Mouse (Mus musculus) neural tube, embryonic 12.5 days (tissue): Measurements from ENCODE around the gene Rap1gap2. TPM values are rescaled to one million over a fixed set of nuclear protein-coding genes. Genes with fewer than 3 reads are reported as not detected.
A peak's percentile ranks its signal among the peaks of the same experiment; 100 is the strongest.

Source experiments
- ATAC-seq: fragments of 200-750 bp; cut with Nextera tagmentation; 2 replicates; pipeline ENCODE4 v1.8.0; 2017; ENCODE audit warnings: low read depth, mild to moderate bottlenecking, moderate TSS enrichment, moderate library complexity; ENCODE audit not compliant: low FRiP score
- H3K27ac ChIP-seq: fragments of 300-500 bp; sonication (generic); 2 replicates; pipeline ENCODE4 v1.5.1; 2016
- H3K27me3 ChIP-seq: fragments of 300-500 bp; sonication (generic); replicated peaks from 2 replicates; pipeline ENCODE4 v1.6.1; 2016; ENCODE audit warnings: mild to moderate bottlenecking
- H3K36me3 ChIP-seq: fragments of 300-500 bp; sonication (generic); 2 replicates; pipeline ENCODE4 v1.6.1; 2016; ENCODE audit warnings: mild to moderate bottlenecking
- H3K4me1 ChIP-seq: fragments of 300-500 bp; sonication (generic); 2 replicates; pipeline ENCODE4 v1.6.1; 2016
- H3K4me2 ChIP-seq: fragments of 300-500 bp; sonication (generic); replicated peaks from 2 replicates; pipeline ENCODE4 v1.6.1; 2016; ENCODE audit warnings: mild to moderate bottlenecking
- H3K4me3 ChIP-seq: fragments of 300-500 bp; sonication (generic); 2 replicates; pipeline ENCODE4 v1.5.1; 2016
- H3K9ac ChIP-seq: fragments of 300-500 bp; sonication (generic); 2 replicates; pipeline ENCODE4 v1.6.1; 2016; ENCODE audit warnings: mild to moderate bottlenecking
- H3K9me3 ChIP-seq: fragments of 300-500 bp; sonication (generic); 2 replicates; pipeline ENCODE4 v1.6.1; 2016; ENCODE audit warnings: mild to moderate bottlenecking
- WGBS: fragments of 180-500 bp; shearing (Covaris S2); methylation state at CpG from one replicate; pipeline ENCODE4 v1.1.7; 2016; 5-methylcytosine and 5-hydroxymethylcytosine counted together
- polyA plus RNA-seq: library from polyadenylated mRNA; unstranded; fragments of >200 nt; fragmentation: Nextera tagmentation; extraction: Ambion mirVana; gene quantifications from 2 replicates; pipeline ENCODE4 v1.2.1, GENCODE M21; 2016

Gene Rap1gap2
- polyA plus RNA-seq, 1 experiment from 2014 or later, result 10.1 TPM

GRCm38 (mm10) chr11:74485435-74486217 is 125.1 kb downstream of the Rap1gap2 start:
- no peak overlapping the region for H3K27ac ChIP-seq
- no peak overlapping the region for H3K9ac ChIP-seq
- no peaks in the 10 kb centered on the region for H3K9me3 ChIP-seq
- H3K4me2 ChIP-seq, result no peak overlapping the region
- H3K4me3 ChIP-seq, result no peak overlapping the region
- no peaks in the 10 kb centered on the region; the same call in 1 of the 2 replicates for H3K4me1 ChIP-seq
- H3K36me3 ChIP-seq, result no peaks in the 10 kb centered on the region
- WGBS, result 89% methylated on average over 7 of the region's 7 CpGs
- no peak for ATAC-seq
- H3K27me3 ChIP-seq, result no peaks in the 10 kb centered on the region

- no peak overlapping the region for H3K4me2 ChIP-seq
- H3K4me1 ChIP-seq, result peaks cover 6% of the 10 kb centered on the region; the same call in 1 of the 2 replicates
- no peak overlapping the region for H3K27ac ChIP-seq
- no peak for ATAC-seq
- no peaks in the 10 kb centered on the region for H3K27me3 ChIP-seq
- H3K9ac ChIP-seq, result no peak overlapping the region
- WGBS, result 83% methylated on average over 5 of the region's 5 CpGs
- H3K36me3 ChIP-seq, result no peaks in the 10 kb centered on the region
- no peaks in the 10 kb centered on the region for H3K9me3 ChIP-seq
- H3K4me3 ChIP-seq, result no peak overlapping the region
Observed at GRCm38 (mm10) chr11:74483871-74484270, 126.8 kb downstream of the Rap1gap2 start.

DNA sequence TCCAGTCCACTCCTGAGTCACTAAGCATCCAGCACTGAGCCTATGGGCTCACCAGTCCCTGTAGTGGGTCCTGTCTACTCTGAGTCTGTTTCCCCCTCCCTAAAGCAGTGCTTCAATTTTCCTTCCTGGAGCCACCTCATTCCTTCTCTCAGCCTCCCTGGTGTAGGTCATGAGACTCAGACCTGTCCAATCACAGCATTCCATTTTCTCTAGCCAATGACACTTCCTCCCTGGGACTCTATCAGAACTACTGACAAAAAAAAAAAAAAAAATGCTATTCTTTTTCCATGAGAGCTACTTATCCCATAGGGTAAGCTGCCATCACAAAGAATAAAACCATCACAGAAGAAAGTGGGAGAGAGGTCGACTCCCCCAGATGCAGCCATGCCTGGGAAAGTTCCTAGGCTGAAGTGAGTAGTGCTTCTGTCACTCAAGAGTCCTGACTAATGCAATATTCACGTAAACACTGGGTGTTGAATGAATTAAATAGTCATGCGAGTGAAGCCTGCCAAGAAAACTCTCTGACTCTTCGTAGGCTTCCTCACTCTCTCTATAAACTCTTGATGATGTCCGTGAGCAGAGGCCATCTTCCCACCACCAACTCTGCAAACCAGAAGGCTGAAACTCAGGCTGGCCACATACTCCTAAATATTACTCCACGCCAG is 127.4 kb downstream of the Rap1gap2 start:
- WGBS, result 82% methylated on average over 6 of the region's 6 CpGs
- Histone ChIP-seq H3K9ac (no peak overlapping the region), H3K4me2 (no peak overlapping the region), H3K9me3 (no peaks in the 10 kb centered on the region), H3K4me3 (no peak overlapping the region), H3K27ac (no peak overlapping the region), H3K36me3 (no peaks in the 10 kb centered on the region), H3K27me3 (no peaks in the 10 kb centered on the region), H3K4me1 (peaks cover 6% of the 10 kb centered on the region; the same call in 1 of the 2 replicates)
- ATAC-seq, result no peak

- no peak overlapping the region for H3K4me3 ChIP-seq
- H3K36me3 ChIP-seq, result no peaks in the 10 kb centered on the region
- 74% methylated on average over 5 of the region's 5 CpGs for WGBS
- no peaks in the 10 kb centered on the region for H3K27me3 ChIP-seq
- ATAC-seq, result 0 out of 2 replicates have a peak, but pooled peaks have one; percentile 37
- H3K4me1 ChIP-seq, result peaks cover 6% of the 10 kb centered on the region; the same call in 1 of the 2 replicates
- H3K27ac ChIP-seq, result no peak overlapping the region
- no peaks in the 10 kb centered on the region for H3K9me3 ChIP-seq
- H3K4me2 ChIP-seq, result no peak overlapping the region
- no peak overlapping the region for H3K9ac ChIP-seq
Observed at GRCm38 (mm10) chr11:74481797-74482196, 128.9 kb downstream of the Rap1gap2 start.

DNA sequence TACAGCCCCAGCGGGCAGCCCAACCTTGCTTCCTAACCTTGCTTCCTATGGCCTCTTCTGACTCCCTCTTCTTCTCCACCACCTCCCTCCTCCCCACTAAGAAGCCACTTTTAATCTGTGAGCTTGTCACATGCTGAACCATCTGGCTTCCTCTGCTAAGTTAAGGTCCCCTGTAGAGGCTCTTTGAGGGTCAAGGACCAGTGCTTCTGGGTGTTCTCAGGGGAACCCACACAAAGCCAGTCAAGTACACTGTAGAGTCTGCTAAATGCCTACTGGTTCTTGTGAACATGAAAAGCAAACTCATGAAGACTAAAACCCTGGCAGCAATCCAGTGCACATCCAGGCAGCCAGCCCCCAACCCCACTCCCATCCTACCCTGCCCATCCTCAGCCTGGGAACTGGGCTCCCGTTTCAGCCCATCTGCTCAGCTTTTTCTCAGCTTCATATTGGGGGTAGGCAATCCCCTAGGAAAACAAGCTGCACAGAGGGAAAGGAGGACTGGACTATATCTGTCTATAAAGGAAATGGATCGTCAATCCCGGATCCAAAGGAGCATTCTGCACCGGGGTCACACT is 130.9 kb downstream of the Rap1gap2 start:
- Histone ChIP-seq H3K36me3 (no peaks in the 10 kb centered on the region), H3K9me3 (no peaks in the 10 kb centered on the region), H3K27me3 (no peaks in the 10 kb centered on the region), H3K4me2 (no peak overlapping the region), H3K4me1 (peaks cover 6% of the 10 kb centered on the region; the same call in 1 of the 2 replicates), H3K27ac (no peak overlapping the region), H3K9ac (no peak overlapping the region), H3K4me3 (no peak overlapping the region)
- WGBS, result 78% methylated on average over 5 of the region's 5 CpGs
- no peak for ATAC-seq

- H3K4me3 ChIP-seq, result no peak overlapping the region
- H3K9ac ChIP-seq, result no peak overlapping the region
- WGBS, result 91% methylated on average over 2 of the region's 2 CpGs
- H3K4me1 ChIP-seq, result peaks cover 6% of the 10 kb centered on the region; the same call in 1 of the 2 replicates
- no peak overlapping the region for H3K4me2 ChIP-seq
- H3K27me3 ChIP-seq, result no peaks in the 10 kb centered on the region
- no peak for ATAC-seq
- H3K9me3 ChIP-seq, result no peaks in the 10 kb centered on the region
- H3K27ac ChIP-seq, result no peak overlapping the region
- H3K36me3 ChIP-seq, result no peaks in the 10 kb centered on the region
Observed at GRCm38 (mm10) chr11:74478877-74479276, 131.8 kb downstream of the Rap1gap2 start.

DNA sequence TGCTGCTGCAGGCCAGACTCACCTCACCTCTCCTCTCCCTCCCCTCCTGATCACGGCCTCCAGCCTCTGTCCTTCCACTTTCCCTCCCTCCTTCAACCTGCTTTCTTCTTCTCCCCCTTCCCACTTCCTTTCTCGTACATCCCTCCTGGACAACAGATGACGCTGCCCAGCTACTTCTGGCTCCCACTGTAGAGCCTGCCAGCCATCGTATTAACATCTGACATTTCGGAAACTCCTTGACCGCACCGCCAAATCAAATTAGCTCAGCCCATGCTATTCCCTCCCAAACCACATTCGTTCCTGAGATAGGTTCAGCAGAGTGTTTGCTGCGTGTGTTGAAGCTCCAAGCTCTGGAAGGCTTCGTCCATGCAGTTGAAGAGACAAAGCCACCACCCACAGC is 138.0 kb downstream of the Rap1gap2 start:
- Histone ChIP-seq H3K9me3 (no peaks in the 10 kb centered on the region), H3K4me1 (peaks cover 7% of the 10 kb centered on the region), H3K4me3 (no peak overlapping the region), H3K36me3 (no peaks in the 10 kb centered on the region), H3K27ac (no peak overlapping the region), H3K27me3 (no peaks in the 10 kb centered on the region), H3K4me2 (no peak overlapping the region), H3K9ac (no peak overlapping the region)
- 88% methylated on average over 10 of the region's 10 CpGs for WGBS
- ATAC-seq, result no peak

- Histone ChIP-seq H3K4me2 (no peak overlapping the region), H3K9ac (no peak overlapping the region)
Observed at GRCm38 (mm10) chr11:74468195-74468594, 142.5 kb downstream of the Rap1gap2 start.

DNA sequence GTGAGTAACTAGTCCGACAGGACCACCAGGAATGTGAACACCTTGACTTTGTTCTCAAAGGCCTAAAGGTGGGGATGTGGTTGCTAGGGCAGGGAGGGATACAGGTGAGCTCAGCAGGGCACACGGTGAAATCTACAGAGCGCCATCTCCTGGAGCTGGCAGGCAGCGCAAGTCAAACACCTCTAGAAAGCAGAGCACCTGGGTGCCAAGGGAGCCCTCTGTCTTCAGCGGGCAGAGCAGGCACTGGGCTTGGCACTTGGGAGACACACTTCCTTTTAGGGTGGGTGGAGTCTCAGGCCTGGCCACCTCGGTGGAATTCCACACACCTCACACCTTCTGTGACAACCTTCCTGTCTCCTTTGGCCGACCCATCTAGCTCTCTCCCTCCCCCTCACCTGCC is 145.0 kb downstream of the Rap1gap2 start:
- no peak for ATAC-seq
- Histone ChIP-seq H3K4me3 (no peak overlapping the region), H3K27me3 (no peaks in the 10 kb centered on the region), H3K36me3 (no peaks in the 10 kb centered on the region), H3K4me1 (peaks cover 7% of the 10 kb centered on the region), H3K9me3 (no peaks in the 10 kb centered on the region), H3K9ac (no peak overlapping the region), H3K27ac (no peak overlapping the region), H3K4me2 (no peak overlapping the region)
- WGBS, result 45% methylated on average over 7 of the region's 7 CpGs

More at GRCm38 (mm10) chr11:74468195-74468594, 142.5 kb downstream of the Rap1gap2 start:
- no peaks in the 10 kb centered on the region for H3K9me3 ChIP-seq
- no peaks in the 10 kb centered on the region for H3K36me3 ChIP-seq
- no peaks in the 10 kb centered on the region for H3K27me3 ChIP-seq
- H3K4me1 ChIP-seq, result peaks cover 7% of the 10 kb centered on the region
- ATAC-seq, result no peak
- 45% methylated on average over 6 of the region's 6 CpGs for WGBS
- no peak overlapping the region for H3K27ac ChIP-seq
- no peak overlapping the region for H3K4me3 ChIP-seq

DNA sequence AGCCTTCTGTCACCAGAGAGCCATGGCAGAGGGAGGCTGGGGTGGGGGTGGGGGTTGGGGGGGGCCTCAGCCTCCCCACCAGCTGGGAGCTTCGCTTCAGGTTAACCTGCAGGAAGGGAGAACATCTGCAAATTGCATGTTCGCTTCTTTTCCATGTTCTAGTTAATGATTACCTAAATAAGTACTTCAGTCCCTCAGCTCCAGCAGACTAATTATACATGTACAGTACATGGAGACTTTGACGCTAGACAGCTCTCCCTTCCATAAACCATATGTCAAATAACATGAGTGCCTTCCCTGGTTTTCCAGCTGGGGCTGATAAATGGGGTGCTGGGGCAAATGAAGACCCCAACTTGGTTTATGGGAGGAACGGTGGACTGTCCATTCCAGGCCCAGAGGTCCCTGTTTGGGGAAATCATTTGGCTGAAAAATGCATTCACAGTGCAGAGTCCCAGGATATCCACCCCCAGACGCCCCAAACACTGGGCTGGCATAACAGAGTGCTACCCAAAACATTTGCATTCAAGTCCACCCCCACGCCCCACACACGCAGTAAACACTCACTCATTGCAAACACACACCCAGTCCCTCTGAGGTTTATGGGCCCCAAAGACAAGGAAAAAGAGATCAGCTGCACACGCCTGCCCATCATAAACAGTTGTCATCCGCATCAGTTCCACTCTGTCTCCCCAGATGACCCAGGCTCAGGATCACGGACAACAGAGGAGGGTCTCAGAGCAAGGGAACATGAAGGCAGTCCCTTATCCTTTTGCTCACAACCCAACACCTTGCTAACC is 146.3 kb downstream of the Rap1gap2 start:
- peaks cover 7% of the 10 kb centered on the region for H3K4me1 ChIP-seq
- 78% methylated on average over 10 of the region's 10 CpGs for WGBS

DNA sequence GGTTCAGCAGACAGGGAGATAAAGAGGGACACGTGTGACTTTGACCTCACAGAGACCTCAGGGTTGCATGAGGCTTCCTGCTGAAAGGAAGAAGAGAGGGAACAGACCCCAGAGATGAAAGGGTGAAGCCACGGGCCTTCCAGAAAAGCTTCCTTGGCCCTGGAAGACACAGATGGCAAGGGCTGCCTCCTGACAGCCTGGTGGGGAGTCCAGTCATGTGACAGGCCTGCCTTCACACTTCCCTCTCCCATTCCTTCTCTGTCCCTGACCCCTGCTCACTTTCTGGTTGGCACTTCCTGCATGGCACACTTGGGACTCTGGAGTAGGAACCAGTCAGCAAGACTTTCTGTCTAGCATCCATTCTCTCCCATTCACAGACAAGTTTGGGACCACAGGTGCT is 148.1 kb downstream of the Rap1gap2 start:
- Histone ChIP-seq H3K36me3 (no peaks in the 10 kb centered on the region), H3K4me3 (no peak overlapping the region), H3K4me1 (no peaks in the 10 kb centered on the region), H3K27ac (no peak overlapping the region), H3K4me2 (no peak overlapping the region), H3K27me3 (no peaks in the 10 kb centered on the region), H3K9me3 (no peaks in the 10 kb centered on the region), H3K9ac (no peak overlapping the region)
- WGBS, result 54% methylated on average over 2 of the region's 2 CpGs
- no peak for ATAC-seq

More for the DNA sequence above, 146.3 kb downstream of the Rap1gap2 start:
- Histone ChIP-seq H3K4me2 (no peak overlapping the region), H3K4me3 (no peak overlapping the region), H3K9me3 (no peaks in the 10 kb centered on the region), H3K27me3 (no peaks in the 10 kb centered on the region), H3K9ac (no peak overlapping the region), H3K36me3 (no peaks in the 10 kb centered on the region), H3K27ac (no peak overlapping the region)
- no peak for ATAC-seq

DNA sequence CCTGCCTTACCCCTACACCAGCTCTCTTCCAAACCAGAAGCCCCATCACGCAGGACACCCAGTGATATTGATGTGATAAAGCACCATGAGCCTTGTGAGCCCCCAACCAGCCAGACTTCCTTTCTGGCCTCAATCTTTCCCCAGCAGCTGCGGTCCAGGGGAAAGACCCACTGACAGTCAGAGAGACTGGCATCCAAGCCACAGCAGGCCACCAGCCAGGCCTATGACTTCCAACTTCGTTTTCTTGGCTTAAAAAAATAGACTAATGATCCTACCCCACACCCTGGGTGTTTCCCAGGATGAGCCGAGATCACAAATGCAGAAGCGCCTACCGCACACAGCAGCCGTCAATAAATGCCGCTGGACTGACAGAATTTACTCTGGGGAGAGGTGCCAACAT is 151.1 kb downstream of the Rap1gap2 start:
- WGBS, result 87% methylated on average over 8 of the region's 8 CpGs
- no peak overlapping the region for H3K4me3 ChIP-seq
- no peak overlapping the region for H3K27ac ChIP-seq
- no peaks in the 10 kb centered on the region for H3K27me3 ChIP-seq
- ATAC-seq, result no peak
- H3K9me3 ChIP-seq, result no peaks in the 10 kb centered on the region
- H3K4me2 ChIP-seq, result no peak overlapping the region
- no peak overlapping the region for H3K9ac ChIP-seq
- no peaks in the 10 kb centered on the region for H3K4me1 ChIP-seq
- H3K36me3 ChIP-seq, result no peaks in the 10 kb centered on the region
